Mouse (Mus musculus) c-Kit-positive CD71-positive TER-119-negative erythroid progenitor cells, embryonic 14.5 days (primary cell): ENCODE measurements around the gene Vmn2r116.
"Not testable (repeated sequence)": the region's sequence is repeated elsewhere in the genome, so short reads cannot be mapped to it uniquely, and the experiment has no call there.

Experiments
- DNase-seq: peaks from one replicate; pipeline ENCODE4 v3.0.0-alpha.2; 2013; ENCODE audit warnings: low read depth

The Vmn2r116 gene

GRCm38 (mm10) chr17:23384304-23384703, at the start of gene Vmn2r116:
Gene Vmn2r116 (plus strand): TSS chr17:23384604.
- not testable (repeated sequence) for DNase-seq

- not testable (repeated sequence) for DNase-seq
Observed at GRCm38 (mm10) chr17:23343441-23343840, 41.0 kb upstream of the Vmn2r116 start, which contains the start of gene Vmn2r115. Gene Vmn2r115 (plus strand): TSS chr17:23343741.

DNA sequence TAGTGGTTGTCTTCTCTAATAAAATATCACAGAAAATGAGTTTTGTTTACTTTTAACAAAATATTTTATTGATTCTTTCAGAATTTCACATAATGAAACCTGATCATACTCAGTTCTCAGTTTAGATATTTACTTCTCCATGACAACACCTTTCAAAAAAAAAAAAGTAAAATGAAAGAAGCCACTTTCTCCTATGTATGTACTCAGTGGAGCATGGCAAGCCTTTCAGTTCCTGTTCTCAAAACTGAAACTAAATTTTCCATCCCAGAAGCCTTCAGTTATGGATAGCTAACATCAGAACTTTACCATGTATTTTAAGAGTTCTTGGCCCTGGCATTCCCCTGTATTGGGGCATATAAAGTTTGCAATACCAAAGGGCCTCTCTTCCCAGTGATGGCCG, 32.8 kb upstream of the Vmn2r116 start:
- DNase-seq: no peak

DNA sequence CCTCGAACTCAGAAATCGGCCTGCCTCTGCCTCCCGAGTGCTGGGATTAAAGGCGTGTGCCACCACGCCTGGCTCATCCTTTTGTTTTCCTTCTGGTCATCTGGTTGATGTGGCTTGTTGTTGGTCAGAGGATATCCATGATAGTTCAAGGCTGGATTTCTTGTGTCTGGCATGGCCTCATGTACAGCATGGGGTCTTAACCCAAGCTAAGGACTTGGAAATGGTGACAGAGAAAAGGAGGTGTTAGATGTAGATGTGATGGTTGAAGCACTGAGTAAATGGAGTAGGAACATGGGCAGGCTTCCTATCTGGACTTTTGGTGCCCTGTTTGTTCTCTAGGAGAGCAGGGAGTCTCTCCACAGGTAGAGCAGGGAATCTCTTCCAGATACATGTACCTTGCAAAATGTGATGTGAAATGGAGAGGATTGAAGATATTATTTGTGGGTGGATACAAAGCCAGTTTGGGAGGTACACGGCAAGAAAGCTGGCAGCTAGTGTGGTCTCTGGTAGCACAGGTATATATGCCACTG, 48.8 kb downstream of the Vmn2r116 start:
- DNase-seq: no peak
